Mouse (Mus musculus): ENCODE measurements around the gene Zfp708. TPM values are rescaled to one million over a fixed set of nuclear protein-coding genes. Genes with fewer than 3 reads are reported as not detected.
"Not testable (repeated sequence)": the region's sequence is repeated elsewhere in the genome, so short reads cannot be mapped to it uniquely, and the experiment has no call there.

Zfp708 gene
- 3.4 and 3.8 TPM in 2 replicates for polyA plus RNA-seq (2016; fragmentation: Nextera tagmentation; extraction: Ambion mirVana)

- no peak for DNase-seq (ENCODE audit: low spot score)
- no peak within 1 kb of the TSS for H3K27ac ChIP-seq
- no peaks in the 10 kb centered on the region for H3K9me3 ChIP-seq
- H3K36me3 ChIP-seq: peaks cover 31% of the 10 kb centered on the region
- H3K4me3 ChIP-seq: no peak within 1 kb of the TSS
- WGBS: 88% methylated on average over 10 of the region's 10 CpGs
- H3K4me1 ChIP-seq: no peaks in the 10 kb centered on the region
- no peaks in the 10 kb centered on the region for H3K27me3 ChIP-seq (ENCODE audit: insufficient read depth, poor library complexity, severe bottlenecking)
Measured at GRCm38 (mm10) chr13:67097876-67098275, at the start of gene Zfp708. Gene Zfp708 (minus strand): TSS chr13:67097976.

GRCm38 (mm10) chr13:67128038-67128721 is 30.4 kb upstream of the Zfp708 start:
- peak overlapping the region; percentile 71 for H3K4me3 ChIP-seq
- H3K27me3 ChIP-seq (ENCODE audit: insufficient read depth, poor library complexity, severe bottlenecking): no peaks in the 10 kb centered on the region
- H3K4me1 ChIP-seq: no peaks in the 10 kb centered on the region
- peak overlapping the region; percentile 85 for H3K27ac ChIP-seq
- peak; percentile 93 for DNase-seq (ENCODE audit: low spot score)
- no peaks in the 10 kb centered on the region for H3K9me3 ChIP-seq
- 1% methylated on average over 18 of the region's 18 CpGs for WGBS
- H3K36me3 ChIP-seq: no peaks in the 10 kb centered on the region

- not testable (repeated sequence) for H3K27me3 ChIP-seq (ENCODE audit: insufficient read depth, poor library complexity, severe bottlenecking); H3K4me3 ChIP-seq; H3K36me3 ChIP-seq; H3K9me3 ChIP-seq; DNase-seq (ENCODE audit: low spot score); H3K27ac ChIP-seq; H3K4me1 ChIP-seq
- WGBS: 74% methylated on average over 10 of the region's 10 CpGs
Measured at GRCm38 (mm10) chr13:67127507-67127906, 29.7 kb upstream of the Zfp708 start.

- H3K4me1 ChIP-seq: no peaks in the 10 kb centered on the region
- no peak overlapping the region for H3K4me3 ChIP-seq
- no peaks in the 10 kb centered on the region for H3K9me3 ChIP-seq
- no peaks in the 10 kb centered on the region for H3K36me3 ChIP-seq
- 78% methylated on average over 1 of the region's 1 CpGs for WGBS
- H3K27ac ChIP-seq: no peak overlapping the region
- DNase-seq (ENCODE audit: low spot score): no peak
- H3K27me3 ChIP-seq (ENCODE audit: insufficient read depth, poor library complexity, severe bottlenecking): no peaks in the 10 kb centered on the region
Measured at GRCm38 (mm10) chr13:67124460-67124859, 26.7 kb upstream of the Zfp708 start.

GRCm38 (mm10) chr13:67121360-67121759 is 23.6 kb upstream of the Zfp708 start, which contains the start of gene Zfp759:
Gene Zfp759 (plus strand): TSS chr13:67121660.
- not testable (repeated sequence) for H3K9me3 ChIP-seq; H3K4me3 ChIP-seq; H3K27ac ChIP-seq; DNase-seq (ENCODE audit: low spot score); H3K36me3 ChIP-seq; H3K27me3 ChIP-seq (ENCODE audit: insufficient read depth, poor library complexity, severe bottlenecking); H3K4me1 ChIP-seq

GRCm38 (mm10) chr13:67116163-67116562 is 18.4 kb upstream of the Zfp708 start, which contains the start of gene Rslcan18:
Gene Rslcan18 (minus strand): TSS chr13:67116263.
- H3K27me3 ChIP-seq (ENCODE audit: insufficient read depth, poor library complexity, severe bottlenecking); H3K9me3 ChIP-seq; H3K4me1 ChIP-seq; H3K4me3 ChIP-seq; H3K36me3 ChIP-seq; DNase-seq (ENCODE audit: low spot score); H3K27ac ChIP-seq: not testable (repeated sequence)
- 82% methylated on average over 8 of the region's 8 CpGs for WGBS

- Histone ChIP-seq H3K36me3 (no peaks in the 10 kb centered on the region), H3K27me3 (ENCODE audit: insufficient read depth, poor library complexity, severe bottlenecking) (no peaks in the 10 kb centered on the region), H3K9me3 (no peaks in the 10 kb centered on the region), H3K27ac (no peak overlapping the region), H3K4me3 (no peak overlapping the region), H3K4me1 (no peaks in the 10 kb centered on the region)
- WGBS: 83% methylated on average over 2 of the region's 2 CpGs
- DNase-seq (ENCODE audit: low spot score): no peak
Measured at GRCm38 (mm10) chr13:67113287-67113686, 15.5 kb upstream of the Zfp708 start.

GRCm38 (mm10) chr13:67112096-67112495 is 14.3 kb upstream of the Zfp708 start:
- H3K27me3 ChIP-seq (ENCODE audit: insufficient read depth, poor library complexity, severe bottlenecking): no peaks in the 10 kb centered on the region
- H3K27ac ChIP-seq: no peak overlapping the region
- H3K4me1 ChIP-seq: peaks cover 7% of the 10 kb centered on the region; the same call in 1 of the 2 replicates
- H3K9me3 ChIP-seq: no peaks in the 10 kb centered on the region
- no peak for DNase-seq (ENCODE audit: low spot score)
- H3K36me3 ChIP-seq: no peaks in the 10 kb centered on the region
- H3K4me3 ChIP-seq: no peak overlapping the region
- WGBS: 79% methylated on average over 12 of the region's 12 CpGs

- DNase-seq (ENCODE audit: low spot score): no peak
- Histone ChIP-seq H3K27ac (peak overlapping the region; percentile 88), H3K4me1 (peaks cover 7% of the 10 kb centered on the region; the same call in 1 of the 2 replicates), H3K4me3 (peak overlapping the region; percentile 71), H3K9me3 (no peaks in the 10 kb centered on the region), H3K27me3 (ENCODE audit: insufficient read depth, poor library complexity, severe bottlenecking) (no peaks in the 10 kb centered on the region), H3K36me3 (peaks cover 10% of the 10 kb centered on the region)
- WGBS: 7% methylated on average over 9 of the region's 9 CpGs
Measured at GRCm38 (mm10) chr13:67108821-67109206, 11.0 kb upstream of the Zfp708 start.

- peak; percentile 97 for DNase-seq (ENCODE audit: low spot score)
- Histone ChIP-seq H3K27ac (peak within 1 kb of the TSS; percentile 88), H3K9me3 (no peaks in the 10 kb centered on the region), H3K27me3 (ENCODE audit: insufficient read depth, poor library complexity, severe bottlenecking) (no peaks in the 10 kb centered on the region), H3K36me3 (peaks cover 10% of the 10 kb centered on the region), H3K4me1 (peaks cover 7% of the 10 kb centered on the region; the same call in 1 of the 2 replicates), H3K4me3 (peak within 1 kb of the TSS; percentile 71)
- WGBS: 0% methylated on average over 17 of the region's 17 CpGs
Measured at GRCm38 (mm10) chr13:67108194-67108820, 10.5 kb upstream of the Zfp708 start, which contains the start of gene Gm28557. Gene Gm28557 (minus strand): TSS chr13:67108604.

GRCm38 (mm10) chr13:67107681-67108080 is 9.9 kb upstream of the Zfp708 start:
- 63% methylated on average over 9 of the region's 9 CpGs for WGBS
- Histone ChIP-seq H3K4me3 (peak overlapping the region; percentile 71), H3K9me3 (no peaks in the 10 kb centered on the region), H3K27ac (peak overlapping the region; percentile 88), H3K4me1 (peaks cover 7% of the 10 kb centered on the region; the same call in 1 of the 2 replicates), H3K36me3 (peaks cover 10% of the 10 kb centered on the region), H3K27me3 (ENCODE audit: insufficient read depth, poor library complexity, severe bottlenecking) (no peaks in the 10 kb centered on the region)
- DNase-seq (ENCODE audit: low spot score): no peak

- Histone ChIP-seq H3K4me1 (no peaks in the 10 kb centered on the region), H3K4me3 (no peak overlapping the region), H3K9me3 (no peaks in the 10 kb centered on the region), H3K27me3 (ENCODE audit: insufficient read depth, poor library complexity, severe bottlenecking) (no peaks in the 10 kb centered on the region), H3K27ac (no peak overlapping the region), H3K36me3 (0 out of 2 replicates have a peak, but pooled peaks cover 7% of the 10 kb centered on the region)
- no peak for DNase-seq (ENCODE audit: low spot score)
- 73% methylated on average over 1 of the region's 1 CpGs for WGBS
Measured at GRCm38 (mm10) chr13:67090154-67090553, 7.6 kb downstream of the Zfp708 start.

GRCm38 (mm10) chr13:67081946-67082345 is 15.8 kb downstream of the Zfp708 start:
- H3K4me1 ChIP-seq: peaks cover 4% of the 10 kb centered on the region; the same call in 1 of the 2 replicates
- WGBS: 69% methylated on average over 1 of the region's 1 CpGs
- no peak for DNase-seq (ENCODE audit: low spot score)
- H3K4me3 ChIP-seq: peak overlapping the region; percentile 76
- H3K36me3 ChIP-seq: peaks cover 12% of the 10 kb centered on the region
- no peaks in the 10 kb centered on the region for H3K27me3 ChIP-seq (ENCODE audit: insufficient read depth, poor library complexity, severe bottlenecking)
- no peaks in the 10 kb centered on the region for H3K9me3 ChIP-seq
- H3K27ac ChIP-seq: peak overlapping the region; percentile 94
